Mouse (Mus musculus): Measurements from ENCODE around the gene Ncor2.

Ncor2 gene

GRCm38 (mm10) chr5:125056696-125057554 is 122.1 kb downstream of the Ncor2 start:
- peak; percentile 99 for DNase-seq

DNA sequence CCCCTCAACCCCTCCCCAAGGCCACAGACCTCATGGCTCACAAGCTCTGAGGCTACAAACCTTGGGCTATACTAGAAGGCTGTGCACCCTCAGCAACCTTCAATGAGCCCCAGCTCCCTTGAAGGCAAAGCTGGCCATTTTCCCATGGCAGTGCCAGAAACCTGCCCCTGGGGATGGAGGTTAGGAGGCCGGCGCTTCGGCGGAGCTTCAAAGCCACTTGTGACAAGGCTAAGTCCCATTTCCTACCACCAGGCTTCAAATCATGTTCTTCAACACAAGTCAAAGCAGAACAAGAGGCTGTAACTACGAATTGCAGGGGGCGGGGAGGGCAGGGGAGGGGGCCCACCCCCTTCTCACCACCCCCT is 122.7 kb downstream of the Ncor2 start:
- no peak for DNase-seq

- DNase-seq: peak; percentile 95
Measured at GRCm38 (mm10) chr5:125055901-125056300, 123.1 kb downstream of the Ncor2 start.

- DNase-seq: no peak
Measured at GRCm38 (mm10) chr5:125053661-125054060, 125.4 kb downstream of the Ncor2 start.

DNA sequence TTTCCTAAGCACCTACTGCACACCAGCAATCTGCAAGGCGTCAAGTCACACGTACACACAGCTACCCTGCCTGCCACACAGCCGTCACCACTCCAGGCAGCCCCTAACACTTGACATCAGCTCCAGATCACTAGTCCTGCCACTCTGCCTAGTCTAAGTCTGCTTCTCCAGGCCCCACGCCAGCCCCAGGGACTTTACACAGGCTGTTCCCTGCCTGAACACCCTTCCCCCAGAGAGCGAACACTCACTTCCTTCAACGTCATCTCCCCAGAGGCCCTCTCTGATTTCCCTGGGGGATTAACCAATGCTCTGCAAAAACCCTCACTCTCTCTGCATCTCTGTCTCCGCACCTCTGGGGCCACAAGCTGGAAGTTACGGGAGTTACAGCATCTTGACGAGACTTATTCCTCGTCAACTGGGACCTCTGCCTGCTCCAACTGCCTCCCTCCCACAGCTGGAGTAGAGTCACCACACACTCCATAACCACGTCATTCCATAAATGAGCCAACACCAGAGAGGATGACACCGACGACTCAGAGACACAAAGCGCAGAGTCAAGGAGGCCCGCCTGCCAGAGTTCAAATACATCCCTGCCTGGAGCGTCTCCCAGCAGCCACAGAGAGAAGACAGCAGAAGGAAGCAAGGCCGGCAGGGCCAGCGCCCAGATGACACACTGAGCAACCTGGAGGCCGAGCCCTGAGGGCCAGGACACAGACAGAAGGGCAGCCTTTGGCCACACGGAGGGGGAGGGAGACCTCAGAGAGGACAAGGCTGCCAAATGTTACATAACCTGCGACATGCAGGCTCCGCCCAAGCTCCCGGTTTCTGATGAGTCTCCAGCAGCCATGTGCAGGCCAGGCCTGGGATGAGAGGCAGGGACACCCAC is 126.2 kb downstream of the Ncor2 start:
- peak; percentile 99 for DNase-seq

DNA sequence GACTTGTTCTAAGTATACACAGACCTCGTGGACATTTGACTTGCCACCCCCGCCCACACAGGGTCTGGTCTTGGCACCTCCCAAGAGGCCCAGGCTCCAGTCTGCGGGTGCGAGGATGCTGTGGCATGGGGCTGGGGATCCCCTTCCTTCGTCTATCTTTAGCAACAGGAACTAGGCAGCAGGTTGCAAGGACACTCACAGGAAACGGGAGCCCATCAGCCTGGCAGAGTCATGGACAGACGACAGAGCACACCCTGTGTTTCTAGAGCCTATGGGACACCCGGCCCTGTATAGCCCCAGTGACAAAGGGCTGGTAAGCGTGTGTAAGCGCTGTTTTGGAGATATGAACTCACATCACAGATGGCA is 126.8 kb downstream of the Ncor2 start:
- peak; percentile 97 for DNase-seq

DNA sequence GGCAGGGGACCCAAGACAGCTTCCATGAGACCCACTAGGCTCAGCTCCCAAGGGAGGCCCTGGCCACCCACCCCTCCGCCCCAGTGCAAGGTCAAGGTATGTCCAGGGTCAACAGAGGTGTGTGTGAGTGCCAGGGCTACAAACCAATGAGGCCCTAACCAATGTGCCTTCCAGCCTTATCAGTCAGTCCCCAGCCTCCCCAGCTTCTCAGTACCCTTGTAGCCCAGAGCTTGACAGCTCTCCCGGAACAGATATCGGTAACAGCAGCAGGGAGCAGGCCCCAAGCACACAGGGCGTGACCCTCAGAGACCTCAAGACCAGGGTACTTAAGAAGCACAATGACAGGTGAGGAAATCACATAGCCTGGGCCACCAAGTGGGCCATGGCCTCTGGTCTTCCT is 129.5 kb downstream of the Ncor2 start:
- DNase-seq: no peak

- no peak for DNase-seq
Measured at GRCm38 (mm10) chr5:125046436-125046835, 132.6 kb downstream of the Ncor2 start.

- DNase-seq: no peak
Measured at GRCm38 (mm10) chr5:125045202-125045601, 133.8 kb downstream of the Ncor2 start.

DNA sequence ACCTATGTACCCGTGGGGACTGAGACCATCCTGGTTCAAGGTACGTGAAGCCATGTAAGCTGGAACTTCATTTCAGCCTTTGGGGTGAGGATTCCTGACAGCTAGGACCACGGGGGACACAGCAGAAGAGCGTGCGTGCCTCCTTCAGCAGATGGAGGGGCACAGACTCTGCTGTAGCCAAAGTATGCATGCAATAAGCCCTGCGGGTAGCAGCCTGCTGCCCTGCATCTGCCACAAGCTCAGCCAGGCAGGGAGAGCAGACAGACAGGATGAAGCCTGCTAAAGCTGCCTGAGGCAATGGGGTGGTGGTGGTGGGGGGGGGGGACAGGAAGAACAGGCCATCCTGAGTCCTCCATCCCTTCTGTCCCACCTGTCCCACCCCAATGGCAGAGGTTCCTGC is 135.6 kb downstream of the Ncor2 start:
- DNase-seq: no peak

DNA sequence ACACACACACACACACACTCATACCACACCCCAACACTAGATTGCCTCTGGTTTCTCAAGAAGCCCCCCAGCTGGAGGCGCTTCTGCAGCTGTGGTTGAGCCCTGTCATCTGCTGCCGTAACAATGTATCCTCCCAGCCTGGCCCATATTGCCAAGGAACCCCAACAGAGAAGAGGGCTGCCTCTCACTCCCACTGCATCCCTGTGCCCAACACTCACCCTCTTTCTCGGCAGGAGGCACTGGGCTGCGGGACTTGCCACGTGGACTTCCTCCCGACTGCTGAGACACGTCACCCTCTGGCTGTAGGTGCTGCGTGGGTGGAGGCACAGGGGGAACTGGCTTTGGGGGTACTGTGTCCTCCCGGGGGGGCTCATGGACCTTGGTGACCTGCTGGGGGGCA is 137.4 kb downstream of the Ncor2 start:
- no peak for DNase-seq

GRCm38 (mm10) chr5:125040128-125040584 is 138.9 kb downstream of the Ncor2 start:
- DNase-seq: peak; percentile 100

GRCm38 (mm10) chr5:125039377-125040027 is 139.5 kb downstream of the Ncor2 start:
- DNase-seq: no peak

DNA sequence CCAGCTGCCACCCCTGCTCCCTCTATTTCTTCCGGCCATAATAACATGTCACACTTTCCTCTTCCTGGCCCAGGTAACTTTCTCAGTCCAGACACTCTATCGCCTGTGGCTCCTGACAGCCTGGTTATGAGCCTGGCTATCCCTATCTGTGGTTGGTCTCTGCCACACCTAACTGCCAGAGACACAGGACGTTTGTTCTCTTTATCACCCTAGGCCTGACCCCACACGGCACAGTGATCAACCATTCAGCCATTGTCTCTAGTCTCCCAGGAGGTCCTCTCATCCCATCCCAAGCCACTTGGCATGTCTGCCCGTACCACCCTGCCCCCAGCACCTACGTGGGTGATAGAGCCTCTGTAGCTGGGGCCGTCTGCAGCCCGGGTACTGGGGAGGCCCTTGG is 142.5 kb downstream of the Ncor2 start:
- DNase-seq: no peak

GRCm38 (mm10) chr5:125028911-125029310 is 150.1 kb downstream of the Ncor2 start:
- peak; percentile 91 for DNase-seq

GRCm38 (mm10) chr5:125028371-125028770 is 150.6 kb downstream of the Ncor2 start:
- peak; percentile 91 for DNase-seq

GRCm38 (mm10) chr5:125024002-125024401 is 155.0 kb downstream of the Ncor2 start:
- DNase-seq: no peak

DNA sequence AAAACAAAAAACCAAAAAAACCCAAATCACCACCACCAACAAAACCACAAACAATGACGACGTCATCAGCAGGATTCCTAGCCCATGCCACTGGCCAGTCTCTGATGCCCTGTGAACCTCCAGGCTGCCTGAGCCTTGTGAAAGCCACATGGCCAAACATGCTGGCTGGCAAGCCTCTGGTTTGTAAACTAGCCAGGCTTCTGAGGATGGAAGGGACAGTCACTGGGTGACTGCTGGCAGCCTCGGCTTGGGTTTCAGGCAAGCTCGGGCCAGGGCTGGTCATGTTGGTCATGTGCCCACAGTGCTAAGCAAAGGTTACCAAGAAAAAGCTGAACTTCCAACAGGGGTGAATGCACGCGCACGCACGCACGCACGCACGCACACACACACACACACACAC is 157.7 kb downstream of the Ncor2 start:
- DNase-seq: peak; percentile 98

- no peak for DNase-seq
Measured at GRCm38 (mm10) chr5:125019099-125019498, 159.9 kb downstream of the Ncor2 start.

- DNase-seq: no peak
Measured at GRCm38 (mm10) chr5:125017332-125017731, 161.7 kb downstream of the Ncor2 start.

DNA sequence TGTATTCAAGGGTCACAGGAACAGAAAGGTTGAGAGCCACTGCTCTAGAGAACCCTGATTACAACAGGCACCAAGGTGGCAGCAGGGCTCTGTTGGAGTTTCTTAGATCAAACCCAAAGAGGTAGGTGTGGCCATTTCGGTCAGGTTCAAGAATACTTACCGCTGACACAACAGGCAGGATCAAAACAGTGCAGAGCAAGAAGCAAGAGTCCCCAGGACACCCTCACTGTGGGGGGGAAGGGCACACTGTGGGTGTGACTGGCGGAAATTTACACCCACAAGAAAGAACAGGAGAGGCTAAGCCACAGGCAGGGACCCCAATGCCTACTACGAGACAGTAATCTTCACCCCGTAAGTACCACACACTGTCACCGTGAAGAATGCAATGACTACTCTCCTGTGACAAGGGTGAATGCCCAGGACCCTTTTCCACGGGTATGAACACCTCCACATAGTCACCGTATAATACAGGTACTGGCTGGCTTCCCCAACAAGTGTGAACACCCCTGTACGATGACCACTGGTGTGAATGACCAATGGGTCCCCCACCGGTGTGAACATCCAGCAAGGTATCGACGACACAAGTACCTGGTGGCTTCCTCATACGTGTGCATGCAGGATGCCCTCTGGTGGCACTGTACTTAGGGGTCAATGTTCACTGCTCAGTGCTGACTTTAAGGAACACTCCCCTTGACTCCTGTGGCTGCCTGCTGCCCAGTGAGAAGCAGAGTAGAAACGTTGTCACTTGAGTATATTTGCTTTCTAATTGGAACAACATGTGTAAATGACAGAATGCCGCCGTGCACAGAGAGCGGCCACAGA is 162.4 kb downstream of the Ncor2 start:
- no peak for DNase-seq

DNA sequence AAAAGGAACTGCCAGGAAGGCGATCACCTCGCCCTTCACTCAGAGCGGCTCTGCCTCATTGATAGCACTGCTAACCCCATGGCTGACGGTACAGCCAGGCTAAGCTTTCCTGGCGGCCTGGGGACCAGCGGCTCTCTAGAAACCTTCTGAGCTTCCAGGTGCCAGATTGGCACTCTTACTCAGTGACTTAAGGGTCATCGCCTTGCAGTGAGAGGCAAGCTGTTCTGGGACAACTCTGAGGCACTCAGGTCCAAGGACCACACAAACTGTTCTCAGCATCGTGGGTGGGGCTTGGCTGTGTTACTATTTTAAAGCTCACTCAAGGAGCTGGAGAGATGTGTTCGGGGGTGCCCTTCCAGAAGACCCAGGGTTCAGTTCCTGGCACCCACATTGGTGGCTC is 163.4 kb downstream of the Ncor2 start:
- no peak for DNase-seq
